Mouse (Mus musculus) adrenal gland, postnatal 25 days (tissue): ENCODE data around the gene Ripor3. TPM values are rescaled to one million over a fixed set of nuclear protein-coding genes. Genes with fewer than 3 reads are reported as not detected.
"Not testable (repeated sequence)": the region's sequence is repeated elsewhere in the genome, so short reads cannot be mapped to it uniquely, and the experiment has no call there.

Source experiments
- DNase-seq: peaks from one replicate; pipeline ENCODE4 v3.0.0; 2021; ENCODE audit warnings: mixed read lengths
- long read RNA-seq: library from polyadenylated mRNA; stranded (forward); transcript quantifications from one replicate; pipeline ENCODE4 v2.0.0, GENCODE M21; 2021
- total RNA-seq: library from RNA; stranded (reverse); gene quantifications from 2 replicates; pipeline ENCODE4 v1.2.3, GENCODE M21; 2021

Gene Ripor3
- 2.1 and 2.8 TPM in 2 replicates for total RNA-seq
- long read RNA-seq, partial matches to known transcripts: 0 of 1 reads
- long read RNA-seq, other reads (novel, unspliced or antisense): 1 of 1 reads

- peak; percentile 78 for DNase-seq
These were observed at the start of gene Ripor3 for GRCm38 (mm10) chr2:168009936-168010668. Gene Ripor3, minus strand, starts transcription at chr2:168010618.

DNA sequence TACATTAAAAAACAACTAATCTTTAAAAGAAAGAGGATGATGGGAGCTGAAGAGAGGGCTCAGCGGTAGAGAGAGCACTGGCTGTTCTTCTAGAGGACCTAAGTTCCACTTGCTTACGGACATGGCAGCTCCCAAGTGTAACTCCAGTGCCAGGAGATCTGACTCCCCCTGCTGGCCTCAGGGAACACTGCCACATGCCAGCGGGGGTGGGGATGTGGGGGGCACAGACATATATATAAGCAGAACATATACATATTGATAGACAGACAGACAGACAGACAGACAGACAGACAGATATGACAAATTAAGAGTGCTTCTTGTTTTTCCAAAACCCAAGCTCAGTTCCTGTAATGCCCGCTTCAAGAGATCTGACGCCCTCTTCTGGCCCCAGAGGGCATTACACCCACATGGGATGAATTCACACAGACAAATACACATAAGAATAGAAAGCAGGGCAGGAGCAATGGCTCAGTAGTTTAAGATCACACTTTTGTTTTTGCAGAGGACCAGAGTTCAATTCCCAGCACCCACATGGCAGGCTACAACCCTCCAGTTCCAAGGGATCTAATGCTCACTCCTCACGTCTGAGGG lies 48.9 kb upstream of the Ripor3 start:
- DNase-seq: no peak

DNA sequence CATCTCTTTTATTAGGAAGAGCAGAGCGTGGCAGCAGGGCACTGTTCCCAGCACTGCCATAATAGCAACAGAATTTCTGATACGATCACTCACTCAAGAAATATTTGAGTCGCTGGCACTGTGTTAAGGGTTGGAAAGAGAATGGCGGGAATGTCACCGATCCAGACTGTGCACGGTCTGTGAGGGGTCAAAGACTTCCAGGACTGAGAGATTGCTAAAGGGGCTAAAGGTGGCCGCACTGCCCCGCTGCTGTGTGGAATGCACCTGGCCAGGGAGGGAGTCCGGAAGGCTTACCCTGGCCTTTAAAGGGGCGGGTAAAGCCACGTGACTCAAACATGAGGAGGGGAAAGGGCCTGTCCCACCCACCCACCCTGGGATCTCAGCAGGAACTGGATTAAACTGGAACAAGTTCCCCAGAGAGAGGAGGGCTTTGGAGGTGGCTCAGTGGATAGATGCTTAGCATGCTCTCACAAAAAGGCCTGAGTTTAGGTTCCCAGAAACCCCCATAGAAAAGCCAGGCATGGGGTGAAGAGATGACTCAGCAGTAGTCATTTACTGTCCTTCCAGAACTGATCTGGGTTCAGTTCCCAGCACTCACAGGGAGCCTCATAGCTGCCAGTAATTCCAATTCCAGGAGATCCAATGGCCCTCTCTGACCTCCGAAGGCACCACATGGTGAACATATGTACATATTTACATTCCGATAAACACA lies 48.2 kb upstream of the Ripor3 start:
- DNase-seq: no peak

DNA sequence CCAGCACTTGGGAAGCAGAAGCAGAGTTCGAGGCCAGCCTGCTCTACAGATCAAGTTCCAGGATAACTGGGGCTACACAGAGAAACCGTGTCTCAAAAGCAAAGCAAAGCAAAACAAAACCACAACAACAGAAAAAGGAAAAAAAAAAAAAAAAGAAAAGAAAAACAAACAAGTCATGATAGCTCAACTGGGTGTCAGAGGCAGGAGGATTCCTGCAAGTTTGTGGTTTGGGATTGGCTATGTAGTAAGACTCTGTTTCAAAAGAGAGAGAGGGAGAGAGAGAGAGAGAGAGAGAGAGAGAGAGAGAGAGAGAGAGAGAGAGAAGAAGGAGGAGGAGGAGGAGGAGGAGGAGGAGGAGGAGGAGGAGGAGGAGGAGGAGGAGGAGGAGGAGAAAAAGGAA lies 47.5 kb upstream of the Ripor3 start:
- not testable (repeated sequence) for DNase-seq

DNA sequence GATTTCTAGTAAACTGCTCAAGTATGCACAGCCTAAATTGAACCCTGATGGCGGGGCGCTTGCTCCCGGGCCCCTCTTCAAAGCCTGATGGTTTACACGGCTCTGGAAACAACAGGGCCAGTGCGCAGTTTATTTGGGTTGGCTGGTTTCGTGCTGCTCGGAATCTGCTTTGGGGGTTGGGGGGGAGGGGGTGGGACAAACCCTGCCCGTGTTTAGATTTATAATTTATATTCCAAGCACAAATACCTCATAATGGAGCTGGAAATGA lies 46.2 kb upstream of the Ripor3 start:
- DNase-seq: no peak

GRCm38 (mm10) chr2:168055910-168056665 lies 45.7 kb upstream of the Ripor3 start:
- no peak for DNase-seq

DNA sequence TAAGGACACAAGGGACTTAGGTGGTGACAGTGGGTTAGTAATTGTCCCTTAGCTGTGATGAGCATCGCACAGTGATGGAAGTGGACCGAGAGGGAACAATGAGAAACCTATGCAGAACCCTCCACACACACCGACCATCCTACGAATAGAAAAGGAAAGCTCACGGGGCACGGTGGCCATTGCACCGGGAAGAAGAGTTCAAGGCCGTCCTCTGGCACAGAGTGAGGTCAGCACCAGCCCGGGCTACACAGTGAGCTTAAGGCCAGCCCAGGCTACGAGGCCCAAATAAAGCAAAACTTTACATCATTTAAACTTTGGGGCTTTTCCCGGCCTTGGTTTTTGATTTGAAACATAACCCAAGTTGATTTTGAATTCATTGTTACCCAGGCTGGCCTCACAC lies 43.7 kb upstream of the Ripor3 start:
- DNase-seq: no peak

DNA sequence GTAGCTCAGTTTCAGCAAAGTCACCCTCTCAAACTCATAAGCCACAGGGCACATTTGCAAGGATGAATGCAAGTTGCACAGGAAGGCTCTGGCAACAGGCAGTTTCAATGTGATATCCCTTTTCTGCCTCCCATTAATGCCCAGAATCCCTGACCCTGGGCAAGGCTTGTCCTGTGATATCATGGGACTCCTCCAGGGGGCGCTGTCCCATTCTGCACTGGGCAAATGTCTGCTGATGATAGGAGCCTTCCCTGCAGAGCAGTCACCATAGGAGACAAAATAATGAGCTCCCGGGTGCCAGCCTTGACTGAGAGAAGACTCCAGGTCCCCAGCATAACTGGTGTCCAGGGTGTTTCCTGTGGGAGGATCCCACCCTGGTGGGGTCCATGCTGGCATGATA lies 42.3 kb upstream of the Ripor3 start:
- DNase-seq: peak; percentile 64

DNA sequence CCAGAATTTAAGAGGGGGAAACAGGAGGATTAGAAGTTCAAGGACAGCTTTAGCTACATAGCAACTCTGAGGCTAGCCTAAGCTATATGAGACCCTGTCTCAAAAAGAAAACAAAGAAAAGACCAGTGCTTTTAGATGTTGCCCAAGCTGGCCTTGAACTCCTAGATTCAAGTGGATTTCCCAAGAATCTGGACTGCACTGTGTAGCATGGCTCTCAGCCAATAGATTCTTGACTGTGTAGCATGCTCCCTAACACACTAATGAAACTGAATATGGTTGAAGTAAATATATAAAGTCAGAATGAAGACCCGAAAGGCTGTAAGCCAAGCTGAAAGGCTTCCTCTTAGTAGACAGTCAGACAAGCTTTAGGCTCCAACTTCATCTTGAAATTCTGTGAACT lies 41.7 kb upstream of the Ripor3 start:
- DNase-seq: no peak

DNA sequence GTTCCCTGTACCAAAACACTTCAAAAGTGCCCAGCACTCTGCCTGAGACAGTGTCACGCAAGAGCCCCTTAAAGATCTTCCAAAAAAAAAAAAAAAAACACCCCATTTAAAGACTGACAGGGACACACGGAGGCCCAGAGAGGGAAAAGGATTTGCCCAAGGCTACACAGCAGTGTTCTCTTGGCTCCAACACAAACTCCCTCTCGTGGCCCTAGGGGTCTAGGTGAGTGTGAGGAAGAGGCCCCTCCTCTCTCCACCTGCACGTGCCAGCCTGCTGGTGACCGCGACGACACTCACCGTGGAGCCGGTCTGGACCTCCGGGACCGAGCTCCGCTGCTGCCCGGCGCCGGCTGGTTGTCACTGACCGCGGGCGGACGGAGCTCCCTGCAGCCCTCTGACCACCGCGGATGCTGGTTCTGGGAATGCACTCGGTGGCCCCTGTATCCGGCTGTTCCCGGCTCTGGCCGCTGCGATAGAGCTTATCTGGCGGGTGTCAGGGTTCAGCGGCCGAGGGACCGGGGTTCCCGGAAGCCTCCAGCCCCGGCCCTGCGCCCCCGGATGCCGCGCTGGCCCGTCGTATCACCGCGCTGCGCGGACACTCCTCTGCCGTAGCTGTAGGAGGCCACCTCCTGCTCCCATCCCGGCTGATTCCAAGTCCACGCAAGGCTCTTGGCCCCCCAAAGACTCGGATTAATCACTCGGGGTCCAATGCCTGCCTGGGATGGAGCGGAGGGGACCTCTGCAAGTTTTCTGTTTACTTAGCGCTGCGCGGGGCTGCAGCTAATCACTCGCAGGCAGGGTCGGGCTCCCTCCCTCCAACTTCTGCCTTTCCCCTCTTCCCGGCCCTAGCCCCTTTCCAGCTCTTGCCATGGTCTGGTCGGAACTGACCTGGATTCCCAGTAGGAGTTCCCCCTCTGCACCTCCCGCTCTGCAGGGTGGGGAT lies 39.9 kb upstream of the Ripor3 start:
- DNase-seq: peak; percentile 49

- DNase-seq: no peak
These were observed 38.7 kb upstream of the Ripor3 start for GRCm38 (mm10) chr2:168049002-168049635.

DNA sequence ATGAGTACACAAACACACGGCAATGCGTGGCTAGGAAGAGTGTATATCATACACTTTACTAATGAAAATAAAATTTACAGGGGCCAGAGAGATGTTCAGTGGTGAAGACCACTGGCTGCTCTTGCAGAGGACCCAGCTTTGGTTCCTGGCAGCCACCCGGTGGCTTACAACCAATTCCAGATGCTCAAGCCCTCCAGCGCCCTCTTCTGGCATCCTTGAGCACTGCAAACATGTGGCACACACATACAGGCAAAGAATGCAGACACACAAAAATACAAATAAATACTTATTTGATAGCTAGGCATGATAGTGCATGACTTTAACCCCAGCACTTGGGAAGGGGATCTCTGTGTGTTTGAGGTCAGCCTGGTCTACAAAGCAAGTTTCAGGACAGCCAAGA lies 36.0 kb upstream of the Ripor3 start:
- DNase-seq: no peak

GRCm38 (mm10) chr2:168045771-168046170 lies 35.4 kb upstream of the Ripor3 start:
- DNase-seq: no peak

GRCm38 (mm10) chr2:168045357-168045756 lies 34.9 kb upstream of the Ripor3 start:
- DNase-seq: no peak

- no peak for DNase-seq
These were observed 34.4 kb upstream of the Ripor3 start for GRCm38 (mm10) chr2:168044681-168045287.

DNA sequence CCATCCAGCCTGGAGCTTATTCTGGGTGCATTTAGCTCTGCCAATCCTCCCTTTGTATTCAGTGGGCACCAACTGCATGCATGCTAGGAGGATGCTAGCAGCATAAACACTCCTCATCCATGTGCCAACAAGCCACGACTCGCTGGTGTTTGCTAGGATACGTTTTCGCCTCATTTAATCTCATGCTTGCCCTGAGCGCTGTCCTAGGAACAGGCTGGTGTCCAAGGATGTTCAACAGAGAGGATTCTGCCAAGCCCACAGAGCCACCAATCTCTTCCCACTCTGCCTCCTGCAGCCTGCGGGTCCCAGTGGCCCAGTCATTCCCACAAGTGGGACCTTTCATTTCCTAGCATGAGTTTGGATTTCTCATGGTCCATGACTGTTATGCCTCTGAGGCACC lies 31.6 kb upstream of the Ripor3 start:
- no peak for DNase-seq

GRCm38 (mm10) chr2:168040751-168041150 lies 30.3 kb upstream of the Ripor3 start:
- DNase-seq: no peak

DNA sequence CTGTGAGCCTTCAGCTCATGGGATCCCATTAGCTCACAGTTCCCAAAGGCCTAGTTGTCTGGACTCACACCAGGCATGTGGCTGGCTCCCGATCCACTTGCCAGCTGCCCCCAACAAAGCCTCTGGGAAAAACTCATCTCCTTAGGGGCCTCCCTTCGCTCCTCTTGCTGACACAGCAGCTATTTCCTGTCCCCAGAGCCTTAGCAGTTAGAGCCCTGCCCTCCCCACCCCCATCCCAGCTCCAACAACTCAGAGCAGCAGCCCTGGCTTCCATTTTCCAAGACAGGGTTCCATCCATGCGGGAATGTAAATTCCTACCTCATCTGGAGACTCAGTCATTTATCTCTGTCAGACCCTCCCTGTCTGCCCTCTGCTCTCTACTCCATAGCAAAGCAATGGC lies 26.6 kb upstream of the Ripor3 start:
- no peak for DNase-seq

DNA sequence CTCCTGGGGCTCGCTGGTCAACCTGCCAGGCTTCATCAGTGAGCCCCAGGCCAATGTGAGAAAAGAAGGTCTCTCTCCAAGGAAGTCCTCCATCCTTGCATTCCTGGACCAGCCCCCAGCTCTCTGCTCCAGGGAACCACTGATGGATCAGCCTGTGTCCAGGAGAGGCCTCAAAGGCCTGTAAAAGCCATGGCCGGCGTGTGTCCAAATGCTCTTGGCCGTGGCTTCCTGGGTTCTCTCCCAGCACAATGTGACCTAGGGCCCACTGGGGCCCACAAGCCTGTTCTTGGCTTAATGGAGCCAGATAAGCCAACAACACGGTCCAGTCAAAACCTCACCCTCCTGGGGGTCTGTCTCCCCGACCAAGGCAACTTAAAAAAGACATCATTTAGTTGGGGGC lies 25.5 kb upstream of the Ripor3 start:
- DNase-seq: peak; percentile 19

GRCm38 (mm10) chr2:168033905-168034304 lies 23.5 kb upstream of the Ripor3 start:
- DNase-seq: no peak

GRCm38 (mm10) chr2:168031842-168032241 lies 21.4 kb upstream of the Ripor3 start:
- DNase-seq: no peak
